13 mouse cellular contexts compared by ENCODE assay signal in the genomic region with DNA sequence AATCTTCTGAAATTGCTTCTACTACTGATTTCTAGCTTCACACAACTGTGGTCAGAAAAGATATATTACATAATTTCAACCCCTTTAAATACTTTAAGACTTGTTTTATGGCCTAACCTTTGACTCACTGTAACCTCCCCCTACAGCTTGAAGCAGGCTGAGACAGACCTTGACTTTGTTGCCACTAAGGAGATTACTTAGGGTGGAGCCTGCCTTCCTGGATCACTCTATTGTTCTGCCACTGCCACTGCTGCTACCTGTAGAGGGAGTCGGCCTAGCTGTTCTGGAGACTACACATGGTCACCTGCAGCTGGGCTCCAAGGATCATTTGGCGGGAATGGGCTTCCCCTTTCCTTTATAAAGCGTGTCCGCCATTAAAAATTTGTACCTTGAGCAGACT.
"Had no signal": no experiment of that assay in that cellular context is flagged by ENCODE, and none has a peak within 500 bp of the region (broad histone marks: within the 10 kb centered on the region; RNA-seq: fewer than 3 reads in every experiment).

No protein-coding gene starts in this region.

- H3K9me3 ChIP-seq: kidney, embryonic 15.5 days; midbrain, embryonic 12.5 days; neural tube, embryonic 15.5 days had no signal

- H3K36me3 ChIP-seq: kidney, embryonic 15.5 days; limb, embryonic 13.5 days; midbrain, embryonic 12.5 days; neural tube, embryonic 15.5 days had no signal

- H3K27me3 ChIP-seq: kidney, embryonic 15.5 days; limb, embryonic 13.5 days; midbrain, embryonic 12.5 days; neural tube, embryonic 15.5 days had no signal

- H3K4me2 ChIP-seq: kidney, embryonic 15.5 days; limb, embryonic 13.5 days; midbrain, embryonic 12.5 days; neural tube, embryonic 15.5 days had no signal

- H3K9ac ChIP-seq: kidney, embryonic 15.5 days; limb, embryonic 13.5 days; liver, embryonic 14.5 days; midbrain, embryonic 12.5 days; neural tube, embryonic 15.5 days had no signal

- H3K4me3 ChIP-seq: kidney, embryonic 15.5 days; limb, embryonic 13.5 days; midbrain, embryonic 12.5 days; neural tube, embryonic 15.5 days had no signal

- ATAC-seq: midbrain, embryonic 16.5 days had no signal

- H3K4me1 ChIP-seq: kidney, embryonic 15.5 days; limb, embryonic 13.5 days; midbrain, embryonic 12.5 days; neural tube, embryonic 15.5 days had no signal

- DNase-seq: kidney, adult 2 months; kidney, postnatal 25 days; layer of hippocampus, adult 9-11 months; left cerebral cortex, postnatal 4 days; lung, adult 18-20 months; right cerebral cortex, adult 18-20 months; right cerebral cortex, postnatal 25 days had no signal

- H3K27ac ChIP-seq: kidney, embryonic 15.5 days; limb, embryonic 13.5 days; liver, embryonic 14.5 days; midbrain, embryonic 12.5 days; neural tube, embryonic 15.5 days had no signal
